Mouse (Mus musculus) stomach, embryonic 16.5 days (tissue): ENCODE measurements at regions not wholly inside any gene's neighbourhood (a gene's known extent, or its start where the extent isn't known, plus 50 kb on each side); places are given as distances from the start of the nearest gene placed in this dataset.

ENCODE experiments used
- ATAC-seq: fragments of 200-750 bp; cut with Nextera tagmentation; 2 replicates; pipeline ENCODE4 v1.8.0; 2017; ENCODE audit warnings: moderate number of reproducible peaks, moderate TSS enrichment; ENCODE audit not compliant: insufficient read depth, low FRiP score
- H3K27ac ChIP-seq: fragments of 300-500 bp; sonication (generic); 2 replicates; pipeline ENCODE4 v1.5.1; 2014; ENCODE audit warnings: low read length
- H3K27me3 ChIP-seq: fragments of 300-500 bp; sonication (generic); 2 replicates; pipeline ENCODE4 v1.6.1; 2014; ENCODE audit warnings: low read length, control low read depth, mixed read lengths; ENCODE audit not compliant: control insufficient read depth, insufficient read depth
- H3K36me3 ChIP-seq: fragments of 300-500 bp; sonication (generic); 2 replicates; pipeline ENCODE4 v1.6.1; 2014; ENCODE audit warnings: low read length; ENCODE audit not compliant: control insufficient read depth, insufficient read depth
- H3K4me1 ChIP-seq: fragments of 300-500 bp; sonication (generic); 2 replicates; pipeline ENCODE4 v1.6.1; 2014; ENCODE audit warnings: low read length, control low read depth, mixed read lengths; ENCODE audit not compliant: control insufficient read depth, insufficient read depth
- H3K4me2 ChIP-seq: fragments of 300-500 bp; sonication (generic); 2 replicates; pipeline ENCODE4 v1.6.1; 2014; ENCODE audit warnings: low read depth, low read length, mixed read lengths
- H3K4me3 ChIP-seq: fragments of 300-500 bp; sonication (generic); replicated peaks from 2 replicates; pipeline ENCODE4 v1.5.1; 2014; ENCODE audit warnings: mild to moderate bottlenecking, low read length
- H3K9ac ChIP-seq: fragments of 300-500 bp; sonication (generic); 2 replicates; pipeline ENCODE4 v1.6.1; 2014; ENCODE audit warnings: low read length
- H3K9me3 ChIP-seq: fragments of 300-500 bp; sonication (generic); replicated peaks from 2 replicates; pipeline ENCODE4 v1.6.1; 2016; ENCODE audit warnings: low read length, control low read depth; ENCODE audit not compliant: control insufficient read depth
- WGBS: fragments of 180-500 bp; shearing (Covaris S2); extraction: QIAGEN DNeasy Blood & Tissue Kit; methylation state at CpG from one replicate; pipeline ENCODE4 v1.1.7; 2014; 5-methylcytosine and 5-hydroxymethylcytosine counted together

GRCm38 (mm10) chr3:137482546-137482945 is 138.9 kb upstream of the Ddit4l start:
- no peak for ATAC-seq
- Histone ChIP-seq H3K4me1 (peaks cover 12% of the 10 kb centered on the region; the same call in 1 of the 2 replicates), H3K4me3 (no peak overlapping the region), H3K4me2 (no peak overlapping the region), H3K9ac (no peak overlapping the region), H3K27me3 (no peaks in the 10 kb centered on the region), H3K36me3 (no peaks in the 10 kb centered on the region), H3K27ac (no peak overlapping the region), H3K9me3 (no peaks in the 10 kb centered on the region)
- 26% methylated on average over 3 of the region's 3 CpGs for WGBS

- H3K4me2 ChIP-seq: no peak overlapping the region
- ATAC-seq: no peak
- peaks cover 12% of the 10 kb centered on the region; the same call in 1 of the 2 replicates for H3K4me1 ChIP-seq
- WGBS: 24% methylated on average over 4 of the region's 4 CpGs
- H3K4me3 ChIP-seq: no peak overlapping the region
- no peaks in the 10 kb centered on the region for H3K27me3 ChIP-seq
- H3K9ac ChIP-seq: no peak overlapping the region
- H3K27ac ChIP-seq: no peak overlapping the region
- H3K9me3 ChIP-seq: no peaks in the 10 kb centered on the region
- H3K36me3 ChIP-seq: no peaks in the 10 kb centered on the region
Measured at GRCm38 (mm10) chr3:137482971-137483370, 138.4 kb upstream of the Ddit4l start.

- Histone ChIP-seq H3K9me3 (no peaks in the 10 kb centered on the region), H3K27me3 (no peaks in the 10 kb centered on the region), H3K4me1 (no peaks in the 10 kb centered on the region), H3K4me2 (no peak overlapping the region), H3K4me3 (no peak overlapping the region), H3K27ac (no peak overlapping the region), H3K36me3 (no peaks in the 10 kb centered on the region), H3K9ac (no peak overlapping the region)
- ATAC-seq: no peak
Measured at GRCm38 (mm10) chr3:137489592-137489991, 131.8 kb upstream of the Ddit4l start.

- no peak overlapping the region for H3K4me3 ChIP-seq
- no peak for ATAC-seq
- H3K27ac ChIP-seq: no peak overlapping the region
- no peaks in the 10 kb centered on the region for H3K9me3 ChIP-seq
- WGBS: 54% methylated on average over 1 of the region's 1 CpGs
- no peak overlapping the region for H3K9ac ChIP-seq
- no peaks in the 10 kb centered on the region for H3K36me3 ChIP-seq
- no peak overlapping the region for H3K4me2 ChIP-seq
- H3K4me1 ChIP-seq: no peaks in the 10 kb centered on the region
- H3K27me3 ChIP-seq: no peaks in the 10 kb centered on the region
Measured at GRCm38 (mm10) chr3:137491508-137492019, 129.8 kb upstream of the Ddit4l start.

- Histone ChIP-seq H3K27ac (no peak overlapping the region), H3K36me3 (no peaks in the 10 kb centered on the region), H3K9me3 (no peaks in the 10 kb centered on the region), H3K4me1 (no peaks in the 10 kb centered on the region), H3K27me3 (no peaks in the 10 kb centered on the region), H3K9ac (no peak overlapping the region), H3K4me3 (no peak overlapping the region), H3K4me2 (no peak overlapping the region)
- no peak for ATAC-seq
- WGBS: 72% methylated on average over 3 of the region's 3 CpGs
Measured at GRCm38 (mm10) chr3:137498343-137498742, 123.1 kb upstream of the Ddit4l start.

GRCm38 (mm10) chr3:137511283-137511682 is 110.1 kb upstream of the Ddit4l start:
- Histone ChIP-seq H3K4me2 (no peak overlapping the region), H3K4me3 (no peak overlapping the region), H3K27me3 (no peaks in the 10 kb centered on the region), H3K27ac (no peak overlapping the region), H3K9ac (no peak overlapping the region), H3K4me1 (no peaks in the 10 kb centered on the region), H3K36me3 (no peaks in the 10 kb centered on the region), H3K9me3 (no peaks in the 10 kb centered on the region)
- no peak for ATAC-seq
- WGBS: 92% methylated on average over 1 of the region's 1 CpGs

GRCm38 (mm10) chr3:137512411-137512810 is 109.0 kb upstream of the Ddit4l start:
- Histone ChIP-seq H3K4me2 (no peak overlapping the region), H3K9ac (no peak overlapping the region), H3K27me3 (no peaks in the 10 kb centered on the region), H3K27ac (no peak overlapping the region), H3K4me3 (no peak overlapping the region), H3K9me3 (no peaks in the 10 kb centered on the region), H3K4me1 (0 out of 2 replicates have a peak, but pooled peaks cover 3% of the 10 kb centered on the region), H3K36me3 (no peaks in the 10 kb centered on the region)
- 83% methylated on average over 2 of the region's 2 CpGs for WGBS
- ATAC-seq: no peak

GRCm38 (mm10) chr3:137513026-137513425 is 108.4 kb upstream of the Ddit4l start:
- Histone ChIP-seq H3K9me3 (no peaks in the 10 kb centered on the region), H3K4me3 (no peak overlapping the region), H3K27ac (no peak overlapping the region), H3K9ac (no peak overlapping the region), H3K27me3 (no peaks in the 10 kb centered on the region), H3K4me2 (no peak overlapping the region), H3K4me1 (0 out of 2 replicates have a peak, but pooled peaks cover 5% of the 10 kb centered on the region), H3K36me3 (no peaks in the 10 kb centered on the region)
- no peak for ATAC-seq
- 43% methylated on average over 6 of the region's 6 CpGs for WGBS

GRCm38 (mm10) chr3:137514238-137514637 is 107.2 kb upstream of the Ddit4l start:
- Histone ChIP-seq H3K4me2 (no peak overlapping the region), H3K4me1 (0 out of 2 replicates have a peak, but pooled peaks cover 5% of the 10 kb centered on the region), H3K27ac (no peak overlapping the region), H3K27me3 (no peaks in the 10 kb centered on the region), H3K4me3 (no peak overlapping the region), H3K9me3 (no peaks in the 10 kb centered on the region), H3K9ac (no peak overlapping the region), H3K36me3 (no peaks in the 10 kb centered on the region)
- no peak for ATAC-seq
- 93% methylated on average over 2 of the region's 2 CpGs for whole genome bisulfite sequencing

- no peak for ATAC-seq
- Histone ChIP-seq H3K36me3 (no peaks in the 10 kb centered on the region), H3K27me3 (no peaks in the 10 kb centered on the region), H3K4me3 (no peak overlapping the region), H3K9ac (no peak overlapping the region), H3K4me2 (no peak overlapping the region), H3K4me1 (0 out of 2 replicates have a peak, but pooled peaks cover 5% of the 10 kb centered on the region), H3K9me3 (no peaks in the 10 kb centered on the region), H3K27ac (no peak overlapping the region)
- WGBS: 50% methylated on average over 4 of the region's 4 CpGs
Measured at GRCm38 (mm10) chr3:137517433-137517832, 104.0 kb upstream of the Ddit4l start.
